Mouse (Mus musculus) adrenal gland, postnatal 4 days (tissue): ENCODE measurements around the gene Inca1. TPM values are rescaled to one million over a fixed set of nuclear protein-coding genes. Genes with fewer than 3 reads are reported as not detected.

ENCODE experiments used
- DNase-seq, 2 experiments: peaks; one replicate each; pipeline ENCODE4 v3.0.0; 2021 to 2022; ENCODE audit warnings: low spot score in 2 of 2, mixed read lengths in 2 of 2
- total RNA-seq, 2 experiments: library from RNA; stranded (reverse); gene quantifications; 2 replicates each; pipeline ENCODE4 v1.2.3; 2021

Gene Inca1
- total RNA-seq, 2 experiments from 2014 or later, result 7.0 to 10.2 TPM

DNA sequence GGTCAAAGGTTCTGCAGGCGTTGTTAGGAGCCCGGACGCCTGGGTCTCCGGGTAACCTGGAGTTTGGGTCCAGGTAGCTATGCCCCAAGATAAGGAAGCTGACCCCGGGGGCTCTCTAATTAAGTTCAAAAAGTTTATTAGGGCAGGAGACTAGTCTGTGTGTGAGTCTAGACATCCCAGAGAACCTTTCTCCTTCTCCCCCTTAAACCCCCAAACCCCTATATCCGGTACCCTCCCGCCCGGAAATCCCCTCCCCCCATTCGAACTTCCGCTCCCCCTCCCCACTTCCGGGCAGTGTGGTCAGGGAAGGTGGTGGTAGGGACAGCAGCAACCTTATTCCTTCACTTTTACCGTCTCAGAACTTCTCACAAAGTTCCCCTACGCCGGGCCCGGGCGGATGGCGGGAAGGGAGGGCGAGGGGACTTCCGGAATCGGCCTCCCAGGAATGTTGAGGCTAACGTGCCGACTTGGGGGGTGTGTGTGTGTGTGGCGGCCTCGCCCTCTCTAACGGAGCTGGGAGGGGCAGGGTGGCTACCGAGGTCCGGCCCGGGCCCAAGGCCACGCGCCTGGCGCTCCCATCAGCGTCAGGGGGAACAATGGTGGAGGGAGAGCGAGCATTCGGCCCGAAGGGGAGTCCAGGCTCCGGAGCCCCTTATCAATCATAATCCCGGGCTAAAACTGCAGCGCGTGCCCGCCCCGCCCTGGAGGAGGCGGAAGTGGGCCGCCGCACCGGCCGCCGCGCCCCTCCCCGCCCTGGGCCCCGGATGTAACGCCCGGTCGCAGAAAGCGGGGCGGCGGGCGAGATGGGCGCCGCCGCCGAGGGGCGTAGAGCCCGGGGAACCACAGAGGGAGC, 46.4 kb downstream of the Inca1 start:
- DNase-seq, result peak in 1 of 2 experiments; percentile 58

DNA sequence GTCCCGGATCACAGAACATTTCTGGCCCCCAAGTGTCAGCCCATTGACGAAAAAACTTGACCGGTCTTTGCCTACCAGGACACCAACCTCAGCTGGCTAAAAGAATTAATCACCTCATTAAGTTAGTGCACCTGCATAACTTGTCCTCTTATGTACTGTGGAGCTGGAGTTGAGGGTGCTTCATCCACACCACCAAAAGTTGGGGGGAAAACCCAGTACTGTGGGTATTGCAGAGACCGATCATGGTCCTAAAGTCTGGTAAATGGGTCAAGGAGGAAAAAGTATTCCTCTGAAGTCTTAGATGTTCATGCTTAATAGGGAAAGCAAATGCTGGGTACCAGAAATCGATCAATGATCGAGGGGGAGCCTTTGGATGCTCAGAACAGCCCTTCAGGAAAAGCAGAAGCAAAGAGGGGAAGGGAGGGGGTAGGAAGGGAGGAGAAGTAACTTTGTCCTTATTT, 47.0 kb downstream of the Inca1 start:
- DNase-seq, result no peak

DNA sequence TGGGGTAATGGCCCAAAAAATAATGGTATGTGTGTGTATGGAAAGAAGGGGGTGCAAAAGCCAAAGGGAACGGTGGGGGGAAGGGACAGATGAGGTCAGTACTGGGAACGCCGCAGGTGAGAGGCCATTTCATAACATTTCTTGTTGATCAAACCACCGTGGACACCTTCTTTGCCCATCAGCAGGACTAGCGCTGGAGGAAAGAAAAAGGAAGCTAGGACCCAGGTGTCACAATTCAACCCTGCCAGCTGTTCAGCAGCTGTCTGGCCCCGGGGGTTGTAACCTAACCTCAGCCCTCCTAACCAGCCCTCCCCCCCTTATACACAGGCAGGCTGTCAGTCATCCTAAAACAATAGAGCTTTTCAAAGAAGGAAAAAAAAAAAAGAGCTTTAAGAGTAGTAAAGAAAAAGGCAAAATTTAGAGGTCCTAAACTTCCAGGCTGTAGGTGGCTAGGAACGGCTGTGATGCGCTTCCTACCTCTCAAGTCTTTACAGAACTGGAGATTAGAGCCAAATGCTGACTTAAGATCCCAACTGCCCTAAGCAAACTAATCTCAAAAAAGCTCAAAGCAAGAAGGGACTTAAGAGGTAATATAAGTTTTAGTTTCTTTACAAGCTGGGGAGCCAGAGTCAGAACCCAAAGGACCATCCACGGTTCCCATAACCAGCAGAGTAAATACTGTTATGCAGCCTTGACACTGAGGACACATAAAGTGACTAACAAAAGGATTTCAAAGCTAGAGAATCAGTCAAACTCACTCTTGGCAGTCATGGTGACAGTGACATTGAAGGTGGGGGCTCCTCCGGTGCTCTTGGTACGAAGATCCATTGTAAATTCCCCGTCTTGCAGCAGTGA, 47.7 kb downstream of the Inca1 start:
- DNase-seq, result no peak

DNA sequence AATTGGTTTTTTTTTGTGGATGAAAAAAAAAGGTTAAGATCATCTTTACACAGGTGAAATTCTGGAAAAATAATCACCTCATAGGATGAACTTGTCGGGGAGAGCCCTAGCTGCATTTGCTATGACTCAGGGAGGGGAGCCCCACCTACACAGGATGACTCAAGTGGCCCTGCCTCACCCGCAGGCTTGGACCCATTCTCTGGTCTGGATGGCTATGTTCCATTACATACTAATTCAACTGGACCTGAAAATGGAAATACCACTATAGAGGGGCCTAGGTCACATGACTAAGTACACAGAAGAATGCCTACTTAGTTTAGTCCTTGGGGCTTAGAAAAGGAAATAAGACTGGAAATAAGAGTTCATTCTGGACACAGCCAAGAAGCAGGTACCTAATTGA, 48.6 kb downstream of the Inca1 start:
- DNase-seq, result no peak

DNA sequence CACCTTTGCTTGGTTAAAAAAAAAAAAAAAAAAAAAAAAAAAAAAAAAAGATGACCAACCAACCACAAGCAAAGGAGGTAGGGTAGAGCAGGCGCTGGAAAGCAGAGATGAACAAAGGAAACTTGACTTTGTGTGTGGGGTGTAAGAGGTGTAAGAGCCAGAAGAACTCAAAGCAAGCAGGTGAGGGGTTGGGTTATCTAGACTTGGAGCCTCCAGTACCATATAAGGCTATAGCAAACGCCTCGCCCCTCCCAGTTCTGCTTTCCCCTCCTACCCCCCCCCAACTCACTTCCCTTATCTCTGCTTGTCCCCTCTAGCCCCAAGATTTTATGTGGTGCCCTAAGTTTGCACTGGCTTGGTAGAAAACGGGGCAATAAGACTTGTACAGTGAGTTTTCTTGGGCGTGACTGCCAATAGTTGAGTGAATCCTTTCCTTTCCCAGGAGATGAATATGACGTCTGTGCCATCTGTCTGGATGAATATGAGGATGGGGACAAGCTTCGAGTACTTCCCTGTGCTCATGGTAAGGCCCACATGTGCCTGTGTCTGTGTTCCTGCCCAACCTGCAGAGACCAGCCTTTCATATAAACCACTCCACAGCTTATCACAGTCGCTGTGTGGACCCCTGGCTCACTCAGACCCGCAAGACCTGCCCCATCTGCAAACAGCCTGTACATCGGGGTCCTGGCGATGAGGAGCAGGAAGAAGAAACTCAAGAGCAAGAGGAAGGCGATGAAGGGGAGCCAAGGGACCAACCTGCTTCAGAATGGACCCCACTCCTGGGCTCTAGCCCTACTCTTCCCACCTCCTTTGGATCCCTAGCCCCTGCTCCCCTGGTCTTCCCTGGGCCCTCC, 49.4 kb downstream of the Inca1 start:
- DNase-seq, result peak in 1 of 2 experiments; percentile 2

DNA sequence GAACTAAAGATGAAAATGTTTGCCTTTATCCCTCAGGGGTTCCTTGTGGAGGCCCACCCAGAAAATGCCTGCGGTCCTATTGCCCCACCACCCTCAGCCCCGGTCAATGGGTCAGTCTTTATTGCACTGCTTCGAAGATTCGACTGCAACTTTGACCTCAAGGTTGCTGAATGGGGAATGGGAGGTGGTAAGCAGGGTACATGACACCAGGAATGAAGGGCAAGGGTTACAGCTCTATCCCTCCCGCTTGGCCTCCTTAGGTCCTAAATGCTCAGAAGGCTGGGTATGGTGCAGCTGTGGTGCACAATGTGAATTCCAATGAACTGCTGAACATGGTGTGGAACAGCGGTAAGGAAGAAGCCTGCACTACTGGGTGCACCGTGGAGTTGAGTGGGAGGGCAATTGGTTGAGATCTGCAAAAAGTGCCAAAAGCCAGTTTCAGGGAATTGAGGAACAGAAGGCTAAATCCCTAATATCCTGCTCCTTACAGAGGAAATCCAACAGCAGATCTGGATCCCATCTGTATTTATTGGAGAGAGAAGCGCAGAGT, 50.7 kb downstream of the Inca1 start:
- DNase-seq, result no peak

DNA sequence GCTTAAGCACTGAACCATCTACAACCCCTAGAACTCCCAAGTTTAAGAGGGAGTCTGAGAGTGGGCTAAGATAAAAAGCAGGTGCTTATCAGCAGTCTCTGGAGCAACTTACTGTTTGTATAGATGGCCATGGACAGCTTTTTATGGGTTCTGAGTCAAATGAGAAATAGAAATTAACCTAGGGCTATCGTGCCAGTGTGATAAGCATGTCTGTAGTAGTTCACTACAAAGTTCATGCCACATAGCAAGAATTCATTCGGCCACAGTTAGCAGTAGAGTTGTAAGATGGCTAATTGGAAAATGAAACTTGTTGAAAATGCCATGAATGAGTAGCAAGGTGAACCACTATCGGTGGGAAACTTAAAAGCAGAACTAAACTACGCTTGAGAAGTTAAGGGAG, 51.4 kb downstream of the Inca1 start:
- DNase-seq, result no peak

DNA sequence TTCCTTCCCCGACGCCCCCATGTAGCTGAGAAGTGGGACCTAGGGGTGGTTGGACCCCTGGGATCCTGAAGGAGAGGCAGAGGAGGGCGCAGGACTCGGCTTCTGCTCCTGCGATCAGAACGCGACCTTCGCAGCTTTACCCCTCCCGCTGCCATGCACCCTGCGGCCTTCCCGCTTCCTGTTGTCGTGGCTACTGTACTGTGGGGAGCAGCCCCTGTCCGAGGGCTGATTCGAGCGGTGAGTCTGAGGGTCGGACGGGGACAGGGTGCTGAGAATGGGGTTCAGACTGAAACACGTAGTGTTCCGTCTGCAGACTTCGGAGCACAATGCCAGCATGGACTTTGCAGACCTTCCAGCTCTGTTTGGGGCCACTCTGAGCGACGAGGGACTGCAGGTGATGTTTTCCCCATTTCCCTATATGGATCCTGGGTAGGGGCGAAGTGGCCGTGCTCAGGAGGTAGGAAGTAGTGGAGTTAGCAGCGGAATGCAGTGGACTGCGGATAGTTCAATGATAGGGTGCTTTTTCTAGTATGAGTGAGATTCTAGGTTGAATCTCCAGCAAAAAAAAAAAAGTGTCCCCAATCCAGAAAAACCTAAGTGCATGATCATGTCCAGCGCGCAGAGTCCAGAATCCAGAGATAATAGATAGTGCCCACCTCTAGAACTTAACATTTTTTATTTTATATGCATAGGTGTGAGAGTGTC, 52.1 kb downstream of the Inca1 start:
- no peak for DNase-seq

DNA sequence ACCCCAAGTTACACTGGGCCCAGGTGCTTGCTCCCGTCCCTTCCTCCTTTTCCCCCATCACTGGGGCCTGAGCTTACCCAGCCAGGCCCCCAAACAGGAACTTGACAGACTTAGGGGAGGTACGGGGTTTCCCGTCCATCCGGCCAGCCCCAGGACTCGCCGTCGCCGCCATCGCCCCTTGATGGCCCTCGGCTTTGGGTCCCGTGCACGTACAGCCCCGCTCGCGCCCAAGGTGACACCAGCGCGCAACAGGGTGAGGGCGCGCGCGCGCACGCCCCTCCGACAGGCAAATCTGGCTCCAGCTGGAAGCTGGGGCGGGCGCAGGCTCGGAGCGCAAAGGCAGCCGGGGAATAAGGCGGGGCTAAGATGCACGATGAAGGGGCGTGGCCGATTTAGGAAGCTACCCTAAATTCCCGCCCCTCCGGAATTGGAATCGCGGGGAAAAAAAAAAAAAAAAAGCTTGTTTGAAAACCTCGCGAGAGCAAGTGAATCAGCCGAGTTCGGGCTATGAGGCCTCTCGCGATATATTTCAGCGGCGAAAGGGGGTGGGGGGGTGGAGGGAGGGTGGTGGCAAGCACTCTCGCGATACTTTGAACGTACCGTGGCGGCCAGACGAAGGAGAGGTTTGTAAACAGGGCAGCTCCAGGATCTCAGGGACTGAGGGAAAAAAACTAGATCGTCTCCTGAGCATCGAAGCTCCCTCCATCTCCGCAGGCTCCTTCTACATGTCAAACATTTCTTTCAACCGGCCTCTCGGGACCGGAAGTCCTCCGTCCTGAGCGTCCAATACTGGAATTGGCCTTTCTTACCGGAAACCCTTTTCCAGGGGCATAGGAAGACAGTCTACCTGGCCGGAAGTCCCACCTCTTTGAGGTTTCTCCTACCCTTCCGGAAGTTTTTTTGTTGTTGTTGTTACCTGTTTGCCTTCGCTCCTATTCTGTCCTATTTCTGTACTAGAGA, 53.0 kb downstream of the Inca1 start, which contains the start of the genes Rnf167 and Slc25a11:
Gene Rnf167 (plus strand): TSS at position 545 of the 960 bp plus-strand sequence.
Gene Slc25a11 (minus strand): TSS at position 789 of the 960 bp plus-strand sequence.
- DNase-seq, result peak; percentile 78 to 90

DNA sequence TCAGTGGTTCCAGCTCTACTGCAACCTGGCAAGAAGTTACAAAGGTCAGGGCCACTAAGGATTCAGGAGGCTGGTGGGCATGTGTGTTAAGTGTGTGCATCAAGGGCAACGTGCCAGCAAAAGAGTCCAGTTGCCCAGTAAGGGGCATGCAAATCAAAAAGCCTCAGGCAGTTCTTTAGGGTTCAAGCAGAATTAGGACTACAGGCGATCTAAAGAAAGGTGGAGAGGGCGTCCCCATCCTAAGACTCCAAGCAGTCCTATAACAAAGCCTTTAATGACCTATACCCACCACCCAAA, 53.7 kb downstream of the Inca1 start:
- DNase-seq, result no peak

DNA sequence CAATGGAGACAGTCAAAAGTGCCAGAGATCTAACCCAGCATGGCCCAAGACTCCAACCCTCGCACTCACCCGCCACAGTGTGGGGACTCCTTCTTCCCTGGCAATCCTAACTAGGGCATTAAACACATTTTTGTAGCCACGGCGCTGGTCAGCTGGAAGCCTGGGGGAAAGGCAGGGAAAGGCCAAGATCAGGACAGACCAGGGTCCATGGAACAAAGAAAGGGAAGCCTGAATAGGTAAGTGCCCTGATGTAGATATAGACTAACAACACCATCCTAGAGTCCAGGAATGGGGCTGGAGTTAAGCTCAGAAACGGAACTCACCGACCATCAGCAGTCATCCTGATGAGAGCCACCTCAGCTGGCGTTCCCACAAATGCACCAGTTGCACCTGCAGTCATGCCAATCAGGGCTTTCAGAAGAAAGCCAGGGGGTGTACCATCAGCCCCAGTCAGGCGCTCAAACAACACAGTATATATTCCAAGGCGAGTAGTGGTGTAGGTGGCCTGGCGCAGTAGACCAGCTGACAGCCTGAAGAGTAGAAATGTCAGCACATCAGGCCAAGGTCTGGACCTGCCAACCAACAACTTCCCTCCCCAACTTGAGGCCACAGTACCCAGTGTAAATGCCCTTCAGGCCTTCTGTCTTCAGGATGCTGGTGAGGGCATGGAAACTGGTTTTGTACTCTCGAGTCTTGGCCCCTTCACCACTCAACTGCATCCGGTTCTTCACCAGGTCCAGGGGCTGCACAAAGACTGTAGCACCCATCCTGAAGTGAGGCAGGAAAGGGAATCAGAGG, 54.3 kb downstream of the Inca1 start:
- no peak for DNase-seq

DNA sequence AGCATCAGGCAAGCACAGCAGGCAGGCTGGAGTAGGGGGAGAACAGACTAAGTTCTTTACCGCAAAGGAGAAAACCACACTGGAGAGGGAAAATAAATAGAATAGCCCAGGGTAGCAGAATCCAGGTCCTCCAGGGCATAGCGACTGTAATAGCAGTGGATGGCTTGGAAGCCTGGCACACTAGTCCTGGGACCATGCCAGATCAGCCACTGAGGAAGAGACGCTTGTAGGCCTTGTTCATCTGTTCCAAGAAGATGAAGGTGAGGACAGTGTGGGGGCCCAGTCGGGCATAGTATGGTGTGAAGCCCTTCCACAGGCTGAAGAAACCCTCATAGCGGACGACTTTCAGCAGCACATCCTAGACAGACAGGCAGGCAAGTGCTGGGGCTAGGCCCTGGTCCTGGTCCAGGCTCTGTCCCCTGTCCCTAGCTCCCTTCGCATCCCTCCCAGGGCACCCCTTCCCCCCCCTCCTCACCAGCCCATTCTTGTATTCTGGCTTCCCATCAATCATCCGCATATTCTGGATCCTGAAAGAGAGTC, 55.3 kb downstream of the Inca1 start:
- no peak for DNase-seq

DNA sequence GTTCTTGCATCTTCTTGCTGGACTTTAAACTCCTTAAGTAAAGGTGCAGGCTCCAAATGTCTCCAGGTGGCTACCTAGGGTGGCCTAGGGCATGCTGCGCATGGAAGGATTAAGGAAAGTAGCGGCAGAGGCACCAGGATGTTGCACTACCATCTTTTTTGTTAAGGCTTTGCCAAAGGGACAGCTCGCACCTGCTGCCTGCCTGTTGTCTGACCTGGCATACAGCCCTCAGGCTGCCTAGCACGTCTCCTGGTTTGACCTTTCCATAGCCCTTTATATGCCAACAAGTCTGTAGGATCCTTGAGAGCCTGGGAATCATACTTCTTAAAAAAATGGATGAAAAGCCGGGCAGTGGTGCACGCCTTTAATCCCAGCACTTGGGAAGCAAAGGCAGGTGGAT, 56.9 kb downstream of the Inca1 start:
- DNase-seq, result no peak

DNA sequence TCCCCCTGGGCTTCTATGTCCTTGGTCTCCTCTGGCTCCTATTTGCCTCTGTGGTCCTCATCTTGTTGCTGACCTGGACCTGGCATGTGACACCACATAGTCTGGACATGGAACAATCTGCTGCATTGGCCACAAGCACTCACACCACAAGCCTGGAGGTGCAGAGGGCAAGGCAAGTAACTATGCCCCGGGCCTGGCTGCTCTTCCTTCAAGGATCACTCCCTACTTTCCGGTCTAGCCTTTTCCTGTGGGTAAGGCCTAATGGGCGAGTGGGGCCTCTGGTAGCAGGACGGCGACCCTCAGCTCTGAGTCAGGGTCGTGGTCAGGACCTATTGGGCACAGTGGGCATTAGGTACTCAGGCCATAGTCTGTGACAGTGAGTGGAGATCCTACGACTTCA, 58.7 kb downstream of the Inca1 start:
- DNase-seq, result no peak

DNA sequence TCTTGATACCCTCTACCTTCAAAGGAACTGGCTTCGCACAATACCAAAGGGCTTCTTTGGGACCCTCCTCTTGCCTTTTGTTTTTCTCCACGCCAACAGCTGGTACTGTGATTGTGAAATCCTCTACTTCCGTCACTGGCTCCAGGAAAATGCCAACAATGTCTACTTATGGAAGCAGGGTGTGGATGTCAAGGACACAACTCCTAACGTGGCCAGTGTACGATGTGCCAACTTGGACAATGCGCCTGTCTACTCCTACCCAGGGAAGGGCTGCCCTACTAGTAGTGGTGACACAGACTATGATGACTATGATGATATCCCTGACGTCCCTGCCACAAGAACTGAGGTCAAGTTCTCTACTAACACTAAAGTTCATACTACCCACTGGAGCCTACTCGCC, 60.0 kb downstream of the Inca1 start:
- DNase-seq, result no peak

DNA sequence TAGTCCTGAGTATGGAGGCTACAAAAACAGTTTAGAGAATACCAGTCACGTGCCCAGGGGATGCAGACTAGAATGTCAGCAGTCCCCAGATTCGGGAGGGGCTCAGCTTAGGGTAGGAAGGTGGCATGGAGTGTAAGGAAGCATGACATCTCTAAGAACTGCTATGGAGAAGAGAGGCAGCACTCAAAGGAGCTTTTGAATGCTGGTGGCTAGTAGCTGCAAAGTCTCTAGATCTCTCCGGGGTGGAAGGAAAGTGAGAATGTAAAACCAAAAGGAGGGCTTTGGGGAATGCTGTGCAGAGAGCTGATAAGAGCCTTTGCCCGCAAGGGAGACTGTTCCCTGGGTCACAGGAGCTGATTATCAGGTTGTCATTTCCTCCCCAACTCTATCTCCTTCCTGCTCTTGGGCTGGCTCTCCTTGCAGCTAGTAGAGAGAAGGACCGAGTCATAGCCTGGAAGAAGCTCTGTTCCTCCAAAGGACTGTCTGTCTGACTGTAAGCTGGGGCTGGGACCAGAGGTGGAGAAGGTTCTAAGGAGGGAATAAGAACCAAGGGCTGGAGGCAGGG, 61.2 kb downstream of the Inca1 start, which contains the start of gene Gp1ba:
Gene Gp1ba (plus strand): TSS at position 409 of the 565 bp plus-strand sequence.
- DNase-seq, result no peak
